Mouse (Mus musculus) cerebellum, adult 2 months (tissue): Measurements from ENCODE around the gene Anks1b. TPM values are rescaled to one million over a fixed set of nuclear protein-coding genes. Genes with fewer than 3 reads are reported as not detected.

ENCODE experiments used
- DNase-seq, 2 experiments: peaks; one replicate each; pipeline ENCODE4 v3.0.0; 2021
- H3K27ac ChIP-seq: fragments of 200-500 bp; 2 replicates; pipeline ENCODE4 v1.5.1; 2012; ENCODE audit warnings: low read length, control low read depth, inconsistent platforms; ENCODE audit not compliant: insufficient read depth
- H3K27me3 ChIP-seq: fragments of 200-500 bp; 2 replicates; pipeline ENCODE4 v1.6.1; 2012; ENCODE audit warnings: inconsistent platforms, mild to moderate bottlenecking, low read length, moderate library complexity; ENCODE audit not compliant: control insufficient read depth, insufficient read depth
- H3K4me1 ChIP-seq: fragments of 200-500 bp; 2 replicates; pipeline ENCODE4 v1.6.1; 2011; ENCODE audit warnings: low read length; ENCODE audit not compliant: control insufficient read depth, insufficient read depth
- H3K4me3 ChIP-seq: fragments of 200-500 bp; replicated peaks from 2 replicates; pipeline ENCODE3; 2011; ENCODE audit warnings: mild to moderate bottlenecking, low read depth, low read length, control low read depth; ENCODE audit not compliant: insufficient read depth
- CTCF ChIP-seq: fragments of 200-500 bp; IDR thresholded peaks from 2 replicates; pipeline ENCODE4 v1.5.1; 2011; ENCODE audit warnings: low read depth, mild to moderate bottlenecking, control low read depth, low read length, moderate library complexity, borderline replicate concordance; ENCODE audit not compliant: insufficient read depth
- POLR2A ChIP-seq: fragments of 200-500 bp; IDR thresholded peaks from 2 replicates; pipeline ENCODE4 v1.6.1; 2011; ENCODE audit warnings: low read length, control low read depth, borderline replicate concordance; ENCODE audit not compliant: insufficient read depth
- WGBS: fragments of 180-500 bp; shearing (Covaris S2); methylation state at CpG from one replicate; pipeline ENCODE4 v1.1.7; 2018; 5-methylcytosine and 5-hydroxymethylcytosine counted together
- polyA plus RNA-seq: library from polyadenylated mRNA; depleted of rRNA; stranded (reverse); fragments of >200 nt; gene quantifications from 2 replicates; pipeline ENCODE4 v1.2.3, GENCODE M21; 2012

Gene Anks1b
- polyA plus RNA-seq, 1 experiment = 162 TPM

GRCm38 (mm10) chr10:90044229-90044628, 170.9 kb downstream of the Anks1b start:
- DNase-seq = peak in 1 of 2 experiments; percentile 28
- TF ChIP-seq CTCF (no peak), POLR2A (no peak)
- 92% methylated on average over 8 of the region's 8 CpGs for WGBS
- H3K27ac ChIP-seq = no peak overlapping the region
- H3K27me3 ChIP-seq = no peaks in the 10 kb centered on the region
- H3K4me1 ChIP-seq = peaks cover 8% of the 10 kb centered on the region
- no peak overlapping the region for H3K4me3 ChIP-seq

GRCm38 (mm10) chr10:90068651-90069050, 195.3 kb downstream of the Anks1b start:
- H3K27ac ChIP-seq = no peak overlapping the region
- no peaks in the 10 kb centered on the region for H3K4me1 ChIP-seq
- H3K27me3 ChIP-seq = no peaks in the 10 kb centered on the region
- 53% methylated on average over 4 of the region's 4 CpGs for WGBS
- no peak for DNase-seq
- no peak overlapping the region for H3K4me3 ChIP-seq
- TF ChIP-seq POLR2A = no peak
- TF ChIP-seq CTCF = no peak

GRCm38 (mm10) chr10:90077930-90078329, 204.6 kb downstream of the Anks1b start:
- Histone ChIP-seq H3K27ac (no peak overlapping the region), H3K4me1 (peaks cover 6% of the 10 kb centered on the region), H3K27me3 (no peaks in the 10 kb centered on the region), H3K4me3 (no peak overlapping the region)
- 83% methylated on average over 9 of the region's 9 CpGs for WGBS
- no peak for DNase-seq
- TF ChIP-seq POLR2A (no peak), CTCF (no peak)

- no peaks in the 10 kb centered on the region for H3K27me3 ChIP-seq
- H3K4me1 ChIP-seq = peaks cover 6% of the 10 kb centered on the region
- peak; percentile 41 to 48 for DNase-seq
- peak overlapping the region; percentile 46 for H3K27ac ChIP-seq
- no peak overlapping the region for H3K4me3 ChIP-seq
- WGBS = 15% methylated on average over 3 of the region's 3 CpGs
- TF ChIP-seq POLR2A (no peak), CTCF (no peak)
Observed at GRCm38 (mm10) chr10:90081151-90081550, 207.8 kb downstream of the Anks1b start.

- H3K4me1 ChIP-seq = peaks cover 6% of the 10 kb centered on the region
- TF ChIP-seq CTCF (peak; percentile 46; the same call in 1 of the 2 replicates), POLR2A (no peak)
- no peak overlapping the region for H3K4me3 ChIP-seq
- no peak overlapping the region for H3K27ac ChIP-seq
- peak in 1 of 2 experiments; percentile 63 for DNase-seq
- H3K27me3 ChIP-seq = no peaks in the 10 kb centered on the region
- WGBS = 10% methylated on average over 7 of the region's 7 CpGs
Observed at GRCm38 (mm10) chr10:90081630-90082029, 208.3 kb downstream of the Anks1b start.

- H3K4me3 ChIP-seq = no peak overlapping the region
- no peaks in the 10 kb centered on the region for H3K27me3 ChIP-seq
- H3K4me1 ChIP-seq = no peaks in the 10 kb centered on the region
- TF ChIP-seq CTCF (no peak), POLR2A (no peak)
- 92% methylated on average over 6 of the region's 6 CpGs for WGBS
- H3K27ac ChIP-seq = no peak overlapping the region
- DNase-seq = no peak
Observed at GRCm38 (mm10) chr10:90093877-90094276, 220.6 kb downstream of the Anks1b start.

GRCm38 (mm10) chr10:90112662-90113061, 239.4 kb downstream of the Anks1b start:
- H3K4me3 ChIP-seq = no peak overlapping the region
- WGBS = 41% methylated on average over 5 of the region's 5 CpGs
- no peak for TF ChIP-seq CTCF
- TF ChIP-seq POLR2A = no peak
- DNase-seq = no peak
- H3K27me3 ChIP-seq = no peaks in the 10 kb centered on the region
- H3K27ac ChIP-seq = peak overlapping the region; percentile 21; the same call in 1 of the 2 replicates
- H3K4me1 ChIP-seq = no peaks in the 10 kb centered on the region

GRCm38 (mm10) chr10:90116867-90117266, 243.6 kb downstream of the Anks1b start:
- TF ChIP-seq CTCF (no peak), POLR2A (no peak)
- Histone ChIP-seq H3K4me1 (no peaks in the 10 kb centered on the region; the same call in 1 of the 2 replicates), H3K27ac (no peak overlapping the region), H3K27me3 (no peaks in the 10 kb centered on the region), H3K4me3 (no peak overlapping the region)
- 40% methylated on average over 3 of the region's 3 CpGs for WGBS
- no peak for DNase-seq
